Mouse (Mus musculus) T-helper 1 cell (primary cell): Measurements from ENCODE around the gene Ttc28.

Source experiments
- in situ Hi-C: fragments of 300-600 bp; cut with MboI, MseI; formaldehyde crosslinking; loops from one replicate; pipeline ENCODE4 v1.15.1; 2025; ENCODE audit warnings: high pct_unique_total_duplicates

Ttc28 gene

GRCm38 (mm10) chr5:111096750-111097149, 217.1 kb downstream of the Ttc28 start:
- in situ Hi-C loops = no loop called here

GRCm38 (mm10) chr5:111097233-111098160, 217.9 kb downstream of the Ttc28 start:
- in situ Hi-C loops = no loop called here

DNA sequence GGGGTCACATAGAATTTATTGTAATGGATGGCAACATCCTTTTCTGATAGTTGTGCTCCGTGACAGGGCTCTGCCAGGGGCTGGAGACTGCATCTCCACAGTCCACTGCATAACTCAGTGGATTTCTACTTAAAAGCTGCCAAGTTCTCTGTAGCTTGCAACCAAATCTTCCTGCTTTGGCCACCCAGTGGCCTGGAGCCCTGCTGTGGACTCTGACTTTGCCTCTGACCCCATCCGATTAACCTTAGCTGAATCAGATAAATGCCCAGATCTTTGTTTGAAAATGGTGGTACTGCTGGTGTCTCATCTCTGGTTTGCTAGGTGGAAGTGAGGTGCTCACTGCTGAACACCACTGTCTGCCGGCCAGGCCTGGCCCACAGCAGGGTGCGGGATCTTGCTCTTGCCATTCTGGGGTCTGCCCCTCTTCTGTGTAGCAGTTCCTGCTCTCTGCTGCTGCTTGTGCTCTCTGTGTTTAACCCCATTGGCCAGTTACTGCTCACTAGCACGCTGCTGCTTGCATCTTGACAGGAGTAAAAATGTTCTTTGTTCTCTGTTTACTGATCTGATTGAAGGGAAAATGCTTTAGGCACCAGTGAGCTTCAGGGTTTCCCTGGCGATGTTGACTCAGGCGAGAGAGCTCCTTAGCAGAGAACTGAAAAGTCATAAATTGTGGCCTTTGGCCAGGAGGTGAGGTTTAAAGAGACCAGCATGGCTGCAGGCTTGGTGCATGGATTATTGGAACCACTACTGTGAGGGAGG, 219.1 kb downstream of the Ttc28 start:
- in situ Hi-C loops = no loop called here

GRCm38 (mm10) chr5:111100585-111100984, 221.0 kb downstream of the Ttc28 start:
- in situ Hi-C loops = no loop called here

DNA sequence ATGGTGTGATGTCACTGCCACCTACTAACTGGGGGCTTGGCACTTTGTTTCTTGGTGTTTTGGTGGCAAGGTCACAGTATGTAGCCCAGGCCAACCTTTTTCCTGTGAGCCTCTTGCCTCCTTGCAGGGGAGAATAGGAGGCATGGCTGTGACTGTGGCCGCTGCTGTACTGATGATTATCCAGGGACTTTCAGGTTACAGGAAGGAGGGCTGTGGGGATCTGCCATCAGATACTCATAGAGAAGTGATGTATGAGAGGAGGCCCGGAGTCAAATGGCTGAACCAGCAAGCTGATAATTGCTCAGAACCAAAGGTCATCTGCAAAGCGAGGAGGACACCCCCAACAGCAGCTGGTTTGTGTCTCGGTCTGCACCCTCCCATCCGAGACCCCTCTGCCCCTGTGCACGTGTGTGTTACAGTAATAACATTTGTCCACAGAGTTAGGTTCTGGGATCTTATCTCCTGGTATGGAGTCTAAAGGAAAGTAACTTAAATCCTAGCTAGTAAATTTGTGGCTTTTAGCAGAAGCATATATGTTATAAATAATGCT, 221.9 kb downstream of the Ttc28 start:
- in situ Hi-C loops = no loop called here

DNA sequence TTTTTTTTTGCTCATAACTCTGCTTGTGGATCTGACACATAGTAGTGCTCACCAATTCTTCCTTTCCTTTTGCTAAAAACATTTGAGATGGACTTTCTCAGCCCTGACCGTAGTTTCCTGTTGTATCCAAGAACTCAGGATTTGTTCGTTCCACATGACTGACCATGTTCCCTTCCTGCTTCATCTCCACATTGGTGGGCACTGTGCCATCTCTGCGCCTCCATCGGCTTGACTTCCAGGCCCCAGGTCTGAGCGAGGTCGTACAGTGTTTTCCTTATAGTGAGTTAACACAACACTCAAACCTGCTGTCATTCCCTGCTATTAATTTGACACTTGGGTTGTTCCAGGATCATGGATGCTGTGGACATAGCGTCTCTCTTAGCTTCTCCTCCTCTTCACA, 225.2 kb downstream of the Ttc28 start:
- in situ Hi-C loops = no loop called here

DNA sequence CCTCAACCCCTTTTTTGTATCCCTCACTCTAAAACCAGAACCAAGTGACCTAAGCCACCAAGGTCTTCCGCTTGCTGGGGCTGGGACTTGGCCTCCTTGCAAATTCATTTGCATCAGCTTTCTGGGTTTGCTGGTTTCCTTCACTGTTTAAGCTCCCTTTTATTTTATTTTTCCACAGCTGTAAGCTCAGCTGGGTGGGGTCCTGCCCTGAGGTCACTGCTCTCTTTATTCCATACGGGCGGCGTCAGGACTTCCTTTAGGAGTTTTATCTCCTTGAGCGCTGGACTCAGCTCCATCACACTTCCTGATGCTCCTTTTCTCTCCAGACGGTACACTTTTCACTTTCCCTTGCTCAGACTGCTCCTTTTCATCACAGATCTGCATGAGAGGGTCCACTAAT, 231.8 kb downstream of the Ttc28 start:
- in situ Hi-C loops = no loop called here

- in situ Hi-C loops = no loop called here
These were observed 233.6 kb downstream of the Ttc28 start for GRCm38 (mm10) chr5:111113183-111113582.

DNA sequence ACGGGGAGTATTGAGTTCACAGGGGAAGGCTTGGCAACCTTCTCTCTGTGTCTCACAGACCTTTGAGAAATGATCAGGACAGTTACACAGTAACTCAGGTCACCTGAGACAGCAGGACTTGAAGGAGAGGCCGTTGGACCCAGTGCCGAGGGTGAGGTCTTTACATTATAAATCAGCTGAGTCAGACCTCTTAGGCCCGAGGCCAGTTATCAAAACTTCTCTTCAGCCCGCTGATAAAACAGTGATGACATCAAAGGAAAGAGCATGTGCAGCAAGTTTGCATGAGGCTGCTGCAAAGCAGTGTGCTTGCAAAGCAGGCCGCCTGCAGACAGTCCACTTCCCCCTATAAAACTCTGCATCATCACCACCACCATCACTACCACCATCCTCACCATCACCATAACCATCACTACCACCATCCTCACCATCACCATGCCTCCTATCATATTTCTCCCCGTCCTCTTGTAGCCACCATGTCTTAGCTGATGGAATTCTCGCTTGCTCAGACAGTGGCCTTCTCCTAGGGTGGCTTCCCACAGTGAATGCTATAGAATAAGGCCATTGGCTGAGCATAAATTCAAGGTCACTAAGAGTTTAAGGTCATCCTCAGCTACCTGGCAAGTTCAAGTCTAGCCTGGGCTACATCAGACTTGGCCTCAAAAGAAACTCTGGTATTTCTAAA, 234.2 kb downstream of the Ttc28 start:
- in situ Hi-C loops = no loop called here

DNA sequence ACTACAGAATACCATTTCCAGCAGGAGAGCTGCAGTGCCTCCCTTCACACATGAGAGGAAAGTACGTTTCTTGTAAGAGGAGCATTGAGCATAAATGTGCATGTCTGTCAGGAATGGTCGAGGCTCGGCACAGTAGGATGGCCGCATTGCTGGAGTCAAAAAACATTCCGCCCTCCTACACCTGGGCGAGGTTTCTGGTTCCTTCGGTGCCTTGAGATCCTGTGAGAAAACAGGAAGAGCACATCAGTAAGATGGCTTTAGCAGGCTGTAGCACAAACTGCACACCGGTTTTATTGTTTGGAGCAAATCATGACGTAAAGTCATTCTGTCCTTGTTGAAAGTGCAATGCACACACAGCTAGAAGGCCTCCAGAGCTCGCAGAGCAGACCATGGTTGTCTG, 235.0 kb downstream of the Ttc28 start:
- in situ Hi-C loops = no loop called here

GRCm38 (mm10) chr5:111115519-111116350, 236.1 kb downstream of the Ttc28 start:
- in situ Hi-C loops = no loop called here

DNA sequence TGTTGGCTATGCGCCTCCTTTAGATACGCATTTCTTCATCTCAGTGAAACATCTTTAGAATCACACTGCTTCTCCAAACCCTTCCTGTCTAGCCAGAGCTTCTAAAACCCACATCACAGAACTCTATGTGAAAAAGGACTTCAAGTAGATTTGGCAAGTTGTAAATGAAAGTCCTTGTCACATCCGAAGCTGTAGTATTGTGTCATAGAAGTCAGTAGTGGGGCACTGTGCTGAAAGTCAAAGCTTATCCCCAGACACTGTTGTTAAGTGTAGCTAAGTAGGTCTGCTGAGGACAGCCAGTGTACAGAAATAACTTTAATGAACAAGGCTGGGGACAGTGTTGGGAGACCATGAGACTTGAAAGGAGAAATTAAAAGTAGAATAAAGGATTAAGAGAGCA, 240.2 kb downstream of the Ttc28 start:
- in situ Hi-C loops = no loop called here

- in situ Hi-C loops = no loop called here
These were observed 240.7 kb downstream of the Ttc28 start for GRCm38 (mm10) chr5:111120298-111120697.

DNA sequence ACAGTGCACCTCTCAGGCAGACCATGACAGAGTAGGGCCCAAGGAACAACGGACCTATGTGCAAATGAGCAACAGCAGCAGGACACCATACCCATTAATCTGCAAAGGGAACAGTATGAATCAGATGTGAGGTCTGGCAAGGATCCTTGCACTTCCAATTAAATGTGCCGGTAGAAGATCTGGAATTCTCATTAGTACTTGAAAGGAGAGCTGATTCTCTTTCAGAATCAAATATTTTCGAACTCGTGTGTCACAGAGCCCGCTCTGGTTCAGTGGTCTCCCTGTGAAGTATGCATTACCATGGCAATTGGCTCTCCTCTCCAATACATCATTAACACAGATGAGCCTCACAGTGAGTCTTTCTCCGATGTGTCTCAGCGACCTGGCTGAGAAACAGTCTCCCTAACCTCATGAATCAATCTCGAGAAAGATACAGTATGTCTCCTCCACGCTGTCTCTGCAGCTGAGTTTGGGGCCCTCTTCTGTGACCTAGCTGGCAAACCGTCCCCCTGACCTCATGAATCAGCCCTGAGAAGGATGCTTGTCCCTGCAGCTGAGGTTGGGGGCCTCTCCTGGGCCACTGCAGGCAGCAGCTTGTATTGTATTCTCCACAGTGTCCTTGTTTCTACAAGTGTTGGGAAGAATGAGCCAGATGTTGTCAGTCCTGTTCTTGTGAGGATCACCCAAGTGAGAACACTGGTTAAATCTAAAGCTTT, 241.3 kb downstream of the Ttc28 start:
- in situ Hi-C loops = no loop called here

GRCm38 (mm10) chr5:111122332-111123049, 242.9 kb downstream of the Ttc28 start:
- in situ Hi-C loops = no loop called here

GRCm38 (mm10) chr5:111123050-111123746, 243.6 kb downstream of the Ttc28 start:
- in situ Hi-C loops = no loop called here

DNA sequence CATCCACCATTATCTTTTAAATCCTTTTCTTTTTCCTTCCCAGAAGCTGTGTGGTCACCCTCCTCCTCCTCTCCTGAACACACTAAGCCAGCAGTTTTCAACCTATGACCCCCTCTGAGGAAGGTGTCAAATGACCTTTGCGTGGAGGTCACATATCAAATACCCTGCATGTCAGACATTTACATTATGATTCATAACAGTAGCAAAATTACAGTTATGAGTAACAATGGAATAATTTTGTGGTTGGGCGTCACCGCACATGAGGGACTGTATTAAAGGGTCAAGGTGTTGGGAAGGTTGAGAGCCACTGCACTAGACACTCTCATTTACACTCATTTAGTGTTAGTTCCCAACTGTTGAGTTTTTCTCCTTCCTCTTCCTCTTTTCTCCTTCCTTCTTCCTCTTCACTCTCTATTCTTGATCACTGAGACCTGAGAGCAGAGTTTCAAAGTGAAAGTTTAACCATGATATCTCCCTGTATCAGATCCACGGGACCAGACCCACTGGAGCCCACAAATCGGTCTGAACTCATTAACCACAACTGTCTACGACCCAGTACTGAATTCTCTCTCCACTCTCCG, 245.1 kb downstream of the Ttc28 start:
- in situ Hi-C loops = no loop called here

GRCm38 (mm10) chr5:111125746-111126145, 246.1 kb downstream of the Ttc28 start:
- in situ Hi-C loops = no loop called here

GRCm38 (mm10) chr5:111127786-111128185, 248.2 kb downstream of the Ttc28 start:
- in situ Hi-C loops = no loop called here
